Mouse (Mus musculus): Measurements from ENCODE around the gene Nmt2. TPM values are rescaled to one million over a fixed set of nuclear protein-coding genes. Genes with fewer than 3 reads are reported as not detected.

The Nmt2 gene
- total and polyA plus RNA-seq, 3 experiments = 3.7 to 10.4 (median 7.8) TPM

DNA sequence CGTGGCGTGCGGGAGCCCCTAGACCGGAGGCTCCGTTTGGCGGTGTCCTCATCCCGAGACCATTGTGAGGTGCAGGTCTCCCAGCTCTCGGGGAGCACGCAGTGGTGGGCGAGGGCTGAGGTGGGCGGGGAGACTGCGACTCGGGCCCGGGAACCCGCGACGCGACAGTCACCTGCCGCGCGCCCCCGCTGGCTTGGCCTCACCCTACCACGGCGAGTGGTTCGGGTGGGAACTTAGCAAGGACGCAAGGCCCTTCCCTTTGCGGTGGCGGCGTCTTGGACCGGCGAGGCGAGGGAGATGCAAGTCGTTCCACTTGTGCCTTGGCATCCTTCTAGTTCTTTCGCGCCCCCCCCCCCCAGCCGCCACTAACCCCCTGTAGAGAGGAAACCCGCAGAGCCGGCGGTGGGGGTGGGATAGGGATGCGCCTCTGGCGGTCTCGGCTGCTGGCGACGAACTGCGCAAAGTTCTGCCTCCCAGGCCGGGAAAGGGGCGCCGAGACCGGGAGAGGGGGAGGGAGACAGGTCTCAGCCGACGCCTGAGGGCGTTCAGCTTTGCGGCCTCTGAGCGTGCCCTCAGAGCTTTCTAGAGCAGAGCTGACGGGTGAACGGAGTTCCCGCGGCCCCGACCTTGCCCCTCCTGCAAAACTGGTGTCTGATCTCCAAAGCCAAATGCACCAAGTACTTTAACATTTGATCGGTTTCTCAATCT is 615 bp downstream of the Nmt2 start:
- peak overlapping the region; percentile 81 for H3K9ac ChIP-seq (ENCODE audit: low read depth, low read length)
- H3K27me3 ChIP-seq (ENCODE audit: control insufficient read depth, insufficient read depth, low read length) = no peaks in the 10 kb centered on the region
- H3K36me3 ChIP-seq (ENCODE audit: control insufficient read depth, insufficient read depth, low read length) = 0 out of 2 replicates have a peak, but pooled peaks cover 2% of the 10 kb centered on the region
- peak overlapping the region; percentile 91 for H3K4me3 ChIP-seq
- under 1% methylated on average over 59 of the region's 60 CpGs for WGBS
- peak overlapping the region; percentile 86 for H3K27ac ChIP-seq
- intact Hi-C loops (cut with DNase I) = loop anchor here (1.0 to 5.0 kb wide), 4 partner anchors 48 to 192 kb away; partner anchors contain the start of genes Dclre1c, Meig1 and Rpp38
- TF ChIP-seq CTCF (IDR thresholded peaks at IDR 0.05) (no peak), EP300 (IDR thresholded peaks at IDR 0.05; ENCODE audit: insufficient read depth, low read depth, low read length) (no peak), POLR2A (IDR thresholded peaks at IDR 0.05; ENCODE audit: insufficient read depth, low read depth, low read length) (no peak)
- no peaks in the 10 kb centered on the region for H3K79me2 ChIP-seq (replicated peaks; ENCODE audit: control insufficient read depth, insufficient read depth, low read length)
- H3K4me1 ChIP-seq (ENCODE audit: control insufficient read depth, insufficient read depth, low read length) = peaks cover 5% of the 10 kb centered on the region
- peak in 1 of 2 experiments; percentile 68 for DNase-seq

DNA sequence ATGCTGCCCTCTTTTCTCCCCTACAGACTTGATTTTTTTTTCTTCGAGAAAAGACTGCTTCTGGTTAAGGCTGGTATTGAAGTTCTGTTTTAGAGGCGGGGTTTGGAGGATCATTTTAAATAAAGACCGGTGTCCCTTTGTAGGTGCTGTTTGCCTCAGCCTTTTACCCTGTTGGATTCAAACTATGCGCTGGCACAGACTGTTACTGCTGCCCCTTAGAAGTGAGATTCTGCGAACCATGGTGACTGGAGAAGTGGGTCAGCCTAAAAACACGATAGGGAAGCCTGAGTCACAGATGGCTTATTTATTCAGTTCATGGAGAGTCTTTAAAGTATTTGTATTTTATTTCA is 1.1 kb downstream of the Nmt2 start:
- H3K4me3 ChIP-seq = peak overlapping the region; percentile 91
- H3K9ac ChIP-seq (ENCODE audit: low read depth, low read length) = peak overlapping the region; percentile 81
- intact Hi-C loops (cut with DNase I) = loop anchor here (1.0 to 2.0 kb wide), 2 partner anchors 47 to 166 kb away; partner anchors contain the start of gene Rpp38
- no peak for DNase-seq
- H3K4me1 ChIP-seq (ENCODE audit: control insufficient read depth, insufficient read depth, low read length) = peaks cover 5% of the 10 kb centered on the region
- 5% methylated on average over 6 of the region's 6 CpGs for WGBS
- H3K36me3 ChIP-seq (ENCODE audit: control insufficient read depth, insufficient read depth, low read length) = 0 out of 2 replicates have a peak, but pooled peaks cover 2% of the 10 kb centered on the region
- H3K27me3 ChIP-seq (ENCODE audit: control insufficient read depth, insufficient read depth, low read length) = no peaks in the 10 kb centered on the region
- H3K79me2 ChIP-seq (replicated peaks; ENCODE audit: control insufficient read depth, insufficient read depth, low read length) = no peaks in the 10 kb centered on the region
- peak overlapping the region; percentile 86 for H3K27ac ChIP-seq
- TF ChIP-seq CTCF (IDR thresholded peaks at IDR 0.05) (no peak), POLR2A (IDR thresholded peaks at IDR 0.05; ENCODE audit: insufficient read depth, low read depth, low read length) (no peak), EP300 (IDR thresholded peaks at IDR 0.05; ENCODE audit: insufficient read depth, low read depth, low read length) (no peak)

DNA sequence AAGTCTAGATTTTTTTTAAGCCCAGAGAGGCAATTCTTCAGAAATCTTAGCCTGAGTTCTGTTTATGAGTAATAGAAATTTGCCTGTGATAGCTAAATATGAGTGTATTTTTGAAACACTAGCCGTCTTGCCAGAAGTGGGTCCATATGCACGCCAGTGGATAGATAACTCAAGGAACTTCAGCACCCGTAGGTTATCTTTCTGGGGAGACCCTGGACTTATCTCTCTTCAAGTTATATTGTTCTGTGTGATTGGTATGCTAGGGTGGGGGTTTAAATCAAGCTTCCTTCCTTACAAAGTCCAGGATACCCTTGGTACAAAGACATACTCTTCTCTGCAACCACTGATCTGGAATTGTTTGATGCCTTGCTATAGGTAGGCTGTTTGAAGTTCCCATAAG is 1.7 kb downstream of the Nmt2 start:
- TF ChIP-seq POLR2A (IDR thresholded peaks at IDR 0.05; ENCODE audit: insufficient read depth, low read depth, low read length) (no peak), CTCF (IDR thresholded peaks at IDR 0.05) (no peak), EP300 (IDR thresholded peaks at IDR 0.05; ENCODE audit: insufficient read depth, low read depth, low read length) (no peak)
- Histone ChIP-seq H3K79me2 (replicated peaks; ENCODE audit: control insufficient read depth, insufficient read depth, low read length) (no peaks in the 10 kb centered on the region), H3K36me3 (ENCODE audit: control insufficient read depth, insufficient read depth, low read length) (0 out of 2 replicates have a peak, but pooled peaks cover 2% of the 10 kb centered on the region), H3K9ac (ENCODE audit: low read depth, low read length) (no peak overlapping the region), H3K27me3 (ENCODE audit: control insufficient read depth, insufficient read depth, low read length) (no peaks in the 10 kb centered on the region), H3K4me3 (peak overlapping the region; percentile 91; the same call in 1 of the 2 replicates), H3K27ac (peak overlapping the region; percentile 86; the same call in 1 of the 2 replicates), H3K4me1 (ENCODE audit: control insufficient read depth, insufficient read depth, low read length) (peaks cover 5% of the 10 kb centered on the region)
- DNase-seq = no peak
- intact Hi-C loops (cut with DNase I) = loop anchor here (1.0 to 2.0 kb wide), 2 partner anchors 47 to 167 kb away; partner anchors contain the start of gene Rpp38
- WGBS = 51% methylated on average over 3 of the region's 3 CpGs

DNA sequence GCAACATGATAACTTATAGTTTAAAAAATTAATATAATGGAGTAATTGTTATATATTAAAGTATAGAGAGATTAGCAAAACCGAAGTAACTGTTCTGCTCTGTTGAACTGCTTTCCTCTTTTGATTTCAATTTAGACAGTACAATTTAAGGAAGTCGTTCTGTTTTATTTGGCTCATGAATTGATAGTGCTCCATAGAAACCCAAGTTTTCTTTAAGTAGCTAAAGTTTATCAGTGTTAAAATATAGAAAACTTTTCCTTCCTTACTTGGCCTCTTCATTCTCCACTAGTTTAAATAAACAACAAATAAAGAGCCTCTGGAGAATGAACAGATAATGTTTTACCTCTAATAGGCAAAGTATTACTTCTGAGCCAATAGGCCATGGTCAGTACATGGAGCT is 2.2 kb downstream of the Nmt2 start:
- 0 out of 2 replicates have a peak, but pooled peaks cover 2% of the 10 kb centered on the region for H3K36me3 ChIP-seq (ENCODE audit: control insufficient read depth, insufficient read depth, low read length)
- H3K27me3 ChIP-seq (ENCODE audit: control insufficient read depth, insufficient read depth, low read length) = no peaks in the 10 kb centered on the region
- no peaks in the 10 kb centered on the region for H3K79me2 ChIP-seq (replicated peaks; ENCODE audit: control insufficient read depth, insufficient read depth, low read length)
- no peak overlapping the region for H3K27ac ChIP-seq
- no peak overlapping the region for H3K9ac ChIP-seq (ENCODE audit: low read depth, low read length)
- DNase-seq = no peak
- intact Hi-C loops (cut with DNase I) = no loop called here
- WGBS = 42% methylated on average over 2 of the region's 2 CpGs
- TF ChIP-seq POLR2A (IDR thresholded peaks at IDR 0.05; ENCODE audit: insufficient read depth, low read depth, low read length) = no peak
- no peak for TF ChIP-seq EP300 (IDR thresholded peaks at IDR 0.05; ENCODE audit: insufficient read depth, low read depth, low read length)
- no peak for TF ChIP-seq CTCF (IDR thresholded peaks at IDR 0.05)
- peaks cover 5% of the 10 kb centered on the region for H3K4me1 ChIP-seq (ENCODE audit: control insufficient read depth, insufficient read depth, low read length)
- no peak overlapping the region for H3K4me3 ChIP-seq

DNA sequence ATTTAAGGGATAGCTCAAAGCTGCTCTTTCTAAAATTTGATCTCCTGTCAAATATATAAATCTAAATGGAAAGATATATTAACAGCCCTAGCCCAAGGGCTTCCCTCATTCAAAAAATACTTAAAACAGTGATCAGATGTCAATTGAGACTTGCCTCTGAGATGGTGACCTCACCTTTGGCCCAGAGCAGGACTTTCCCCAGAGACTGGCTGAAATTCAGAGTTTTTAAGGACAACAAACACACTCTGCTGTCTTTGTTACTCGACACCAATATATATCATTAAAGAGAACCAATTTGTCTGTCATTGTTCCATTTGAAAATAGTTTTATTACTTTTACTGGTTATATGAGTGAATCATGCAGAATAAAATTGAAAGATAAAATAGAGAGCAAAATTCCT is 5.6 kb downstream of the Nmt2 start:
- Histone ChIP-seq H3K4me3 (no peak overlapping the region), H3K27me3 (ENCODE audit: control insufficient read depth, insufficient read depth, low read length) (no peaks in the 10 kb centered on the region), H3K79me2 (replicated peaks; ENCODE audit: control insufficient read depth, insufficient read depth, low read length) (no peaks in the 10 kb centered on the region), H3K36me3 (ENCODE audit: control insufficient read depth, insufficient read depth, low read length) (0 out of 2 replicates have a peak, but pooled peaks cover 2% of the 10 kb centered on the region), H3K27ac (no peak overlapping the region), H3K9ac (ENCODE audit: low read depth, low read length) (no peak overlapping the region), H3K4me1 (ENCODE audit: control insufficient read depth, insufficient read depth, low read length) (peaks cover 7% of the 10 kb centered on the region)
- TF ChIP-seq EP300 (IDR thresholded peaks at IDR 0.05; ENCODE audit: insufficient read depth, low read depth, low read length) (no peak), CTCF (IDR thresholded peaks at IDR 0.05) (no peak), POLR2A (IDR thresholded peaks at IDR 0.05; ENCODE audit: insufficient read depth, low read depth, low read length) (no peak)
- DNase-seq = no peak
- intact Hi-C loops (cut with DNase I) = no loop called here
- WGBS = 64% methylated on average over 1 of the region's 1 CpGs

DNA sequence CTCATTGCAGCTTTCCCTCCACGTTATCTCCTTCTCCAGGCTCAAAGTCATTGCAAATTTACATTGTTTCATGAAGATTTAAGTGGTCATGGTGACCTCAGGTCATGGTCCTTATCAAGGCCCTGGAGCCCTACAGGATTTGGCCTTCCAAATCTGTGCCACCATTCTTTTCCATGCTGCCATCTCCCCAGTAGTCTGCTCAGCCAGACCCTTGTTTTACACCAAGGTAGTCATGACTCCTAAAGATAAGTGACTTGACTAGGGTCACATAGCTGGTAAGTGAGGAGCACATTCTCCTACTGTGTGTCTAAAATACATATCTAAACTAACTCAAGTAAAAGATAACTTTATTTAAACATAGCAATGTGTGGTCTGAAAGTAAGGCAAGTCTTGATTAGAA is 8.2 kb downstream of the Nmt2 start:
- H3K27ac ChIP-seq = no peak overlapping the region
- H3K9ac ChIP-seq (ENCODE audit: low read depth, low read length) = no peak overlapping the region
- H3K79me2 ChIP-seq (replicated peaks; ENCODE audit: control insufficient read depth, insufficient read depth, low read length) = no peaks in the 10 kb centered on the region
- H3K36me3 ChIP-seq (ENCODE audit: control insufficient read depth, insufficient read depth, low read length) = no peaks in the 10 kb centered on the region
- 91% methylated on average over 1 of the region's 1 CpGs for WGBS
- intact Hi-C loops (cut with DNase I) = no loop called here
- peaks cover 2% of the 10 kb centered on the region; the same call in 1 of the 2 replicates for H3K4me1 ChIP-seq (ENCODE audit: control insufficient read depth, insufficient read depth, low read length)
- H3K4me3 ChIP-seq = no peak overlapping the region
- no peak for DNase-seq
- H3K27me3 ChIP-seq (ENCODE audit: control insufficient read depth, insufficient read depth, low read length) = no peaks in the 10 kb centered on the region
- TF ChIP-seq POLR2A (IDR thresholded peaks at IDR 0.05; ENCODE audit: insufficient read depth, low read depth, low read length) (no peak), CTCF (IDR thresholded peaks at IDR 0.05) (no peak), EP300 (IDR thresholded peaks at IDR 0.05; ENCODE audit: insufficient read depth, low read depth, low read length) (no peak)
